Mouse (Mus musculus) T-cell, adult 2 months (primary cell): Measurements from ENCODE around the gene Anp32a.

Experiments
- DNase-seq: peaks from one replicate; pipeline ENCODE4 v3.0.0; 2022; ENCODE audit warnings: low spot score

Gene Anp32a

GRCm38 (mm10) chr9:62341123-62341486 lies at the start of gene Anp32a:
Anp32a (plus strand) TSS chr9:62341293.
- peak; percentile 97 for DNase-seq

- DNase-seq, result peak; percentile 79
Observed at GRCm38 (mm10) chr9:62295006-62295698, 45.9 kb upstream of the Anp32a start.

GRCm38 (mm10) chr9:62296891-62297290 lies 44.2 kb upstream of the Anp32a start:
- no peak for DNase-seq

GRCm38 (mm10) chr9:62315556-62315955 lies 25.5 kb upstream of the Anp32a start:
- DNase-seq, result no peak

- no peak for DNase-seq
Observed at GRCm38 (mm10) chr9:62318729-62319128, 22.4 kb upstream of the Anp32a start.

- no peak for DNase-seq
Observed at GRCm38 (mm10) chr9:62323816-62324215, 17.3 kb upstream of the Anp32a start.

- DNase-seq, result no peak
Observed at GRCm38 (mm10) chr9:62325965-62326364, 15.1 kb upstream of the Anp32a start.

GRCm38 (mm10) chr9:62334298-62334825 lies 6.7 kb upstream of the Anp32a start:
- no peak for DNase-seq

- DNase-seq, result no peak
Observed at GRCm38 (mm10) chr9:62335396-62335795, 5.7 kb upstream of the Anp32a start.

GRCm38 (mm10) chr9:62337924-62338635 lies 3.0 kb upstream of the Anp32a start:
- DNase-seq, result no peak

GRCm38 (mm10) chr9:62338636-62339191 lies 2.4 kb upstream of the Anp32a start:
- DNase-seq, result no peak

- no peak for DNase-seq
Observed at GRCm38 (mm10) chr9:62340301-62341122, 581 bp upstream of the Anp32a start.

- DNase-seq, result peak; percentile 50
Observed at GRCm38 (mm10) chr9:62341701-62342440, 778 bp downstream of the Anp32a start.

- DNase-seq, result peak; percentile 41
Observed at GRCm38 (mm10) chr9:62342441-62343191, 1.5 kb downstream of the Anp32a start.

GRCm38 (mm10) chr9:62343192-62343903 lies 2.3 kb downstream of the Anp32a start:
- peak; percentile 79 for DNase-seq

- DNase-seq, result peak; percentile 73
Observed at GRCm38 (mm10) chr9:62343904-62344491, 2.9 kb downstream of the Anp32a start.

GRCm38 (mm10) chr9:62344545-62344944 lies 3.5 kb downstream of the Anp32a start:
- peak; percentile 91 for DNase-seq

GRCm38 (mm10) chr9:62345081-62345481 lies 4.0 kb downstream of the Anp32a start:
- no peak for DNase-seq

- no peak for DNase-seq
Observed at GRCm38 (mm10) chr9:62345633-62346387, 4.7 kb downstream of the Anp32a start.
